Mouse (Mus musculus) stomach, embryonic 14.5 days (tissue): ENCODE results near the gene Zfhx3. TPM values are rescaled to one million over a fixed set of nuclear protein-coding genes. Genes with fewer than 3 reads are reported as not detected.

Experiments used
- ATAC-seq: fragments of 200-750 bp; cut with Nextera tagmentation; 2 replicates; pipeline ENCODE4 v1.8.0; 2017; ENCODE audit warnings: low read depth, moderate TSS enrichment; ENCODE audit not compliant: insufficient number of reproducible peaks, insufficient read depth, low FRiP score
- H3K27ac ChIP-seq: fragments of 300-500 bp; sonication (generic); 2 replicates; pipeline ENCODE4 v1.5.1; 2014; ENCODE audit warnings: mild to moderate bottlenecking, low read length, moderate library complexity, mixed read lengths
- H3K27me3 ChIP-seq: fragments of 300-500 bp; sonication (generic); 2 replicates; pipeline ENCODE4 v1.6.1; 2014; ENCODE audit warnings: low read length, control low read depth, mixed read lengths; ENCODE audit not compliant: control insufficient read depth, insufficient read depth
- H3K36me3 ChIP-seq: fragments of 300-500 bp; sonication (generic); 2 replicates; pipeline ENCODE4 v1.6.1; 2014; ENCODE audit warnings: mild to moderate bottlenecking, control low read depth, low read length, moderate library complexity, mixed read lengths; ENCODE audit not compliant: control insufficient read depth, insufficient read depth
- H3K4me1 ChIP-seq: fragments of 300-500 bp; sonication (generic); 2 replicates; pipeline ENCODE4 v1.6.1; 2014; ENCODE audit warnings: low read length, control low read depth, mixed read lengths; ENCODE audit not compliant: control insufficient read depth, insufficient read depth
- H3K4me2 ChIP-seq: fragments of 300-500 bp; sonication (generic); replicated peaks from 2 replicates; pipeline ENCODE4 v1.6.1; 2014; ENCODE audit warnings: low read depth, low read length, control low read depth
- H3K4me3 ChIP-seq: fragments of 300-500 bp; sonication (generic); 2 replicates; pipeline ENCODE4 v1.5.1; 2014; ENCODE audit warnings: low read depth, low read length, control low read depth
- H3K9ac ChIP-seq: fragments of 300-500 bp; sonication (generic); replicated peaks from 2 replicates; pipeline ENCODE4 v1.6.1; 2014; ENCODE audit warnings: low read depth, mild to moderate bottlenecking, control low read depth, low read length, moderate library complexity, mixed read lengths
- H3K9me3 ChIP-seq: fragments of 300-500 bp; sonication (generic); 2 replicates; pipeline ENCODE4 v1.6.1; 2016; ENCODE audit warnings: low read depth, low read length, control low read depth; ENCODE audit not compliant: control insufficient read depth
- WGBS: fragments of 180-500 bp; shearing (Covaris S2); extraction: QIAGEN DNeasy Blood & Tissue Kit; methylation state at CpG from one replicate; pipeline ENCODE4 v1.1.7; 2014; 5-methylcytosine and 5-hydroxymethylcytosine counted together
- polyA plus RNA-seq: library from polyadenylated mRNA; unstranded; fragments of >200 nt; fragmentation: Nextera tagmentation; extraction: Ambion mirVana; gene quantifications from 2 replicates; pipeline ENCODE4 v1.2.1, GENCODE M21; 2014

Zfhx3 gene
- polyA plus RNA-seq, 1 experiment from 2014 or later: 25.4 TPM

DNA sequence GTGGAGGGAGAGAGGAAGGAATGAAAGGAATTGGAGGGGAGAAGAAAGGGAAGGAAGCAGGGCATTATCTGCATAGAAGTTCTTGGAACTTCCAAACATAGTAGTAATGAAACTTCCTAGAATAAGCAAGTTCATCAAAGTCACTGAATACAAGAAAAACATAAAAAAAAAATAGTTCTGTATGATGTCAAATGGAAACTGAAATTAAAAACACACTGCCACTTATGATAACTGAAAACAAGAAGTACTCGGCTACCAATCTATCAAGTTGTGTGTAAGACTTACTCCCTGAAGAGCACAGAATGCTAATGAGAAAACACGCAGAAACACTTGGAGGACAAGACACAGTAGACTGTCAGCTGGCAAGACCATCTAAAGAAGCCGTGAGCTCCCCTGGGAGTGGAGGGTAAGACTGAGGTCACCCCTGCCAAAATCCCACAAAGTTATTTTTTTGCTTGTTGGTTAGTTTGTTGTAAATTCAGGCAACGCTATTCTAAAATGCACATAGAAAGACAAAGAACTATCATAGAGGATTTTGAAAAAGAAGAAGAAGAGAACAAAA is 375.2 kb downstream of the Zfhx3 start:
- H3K36me3 ChIP-seq: no peaks in the 10 kb centered on the region
- H3K27me3 ChIP-seq: no peaks in the 10 kb centered on the region
- H3K4me1 ChIP-seq: no peaks in the 10 kb centered on the region
- H3K9ac ChIP-seq: no peak overlapping the region
- WGBS: 83% methylated on average over 4 of the region's 4 CpGs
- H3K4me3 ChIP-seq: no peak overlapping the region
- H3K4me2 ChIP-seq: no peak overlapping the region
- ATAC-seq: no peak
- no peak overlapping the region for H3K27ac ChIP-seq
- H3K9me3 ChIP-seq: no peaks in the 10 kb centered on the region

DNA sequence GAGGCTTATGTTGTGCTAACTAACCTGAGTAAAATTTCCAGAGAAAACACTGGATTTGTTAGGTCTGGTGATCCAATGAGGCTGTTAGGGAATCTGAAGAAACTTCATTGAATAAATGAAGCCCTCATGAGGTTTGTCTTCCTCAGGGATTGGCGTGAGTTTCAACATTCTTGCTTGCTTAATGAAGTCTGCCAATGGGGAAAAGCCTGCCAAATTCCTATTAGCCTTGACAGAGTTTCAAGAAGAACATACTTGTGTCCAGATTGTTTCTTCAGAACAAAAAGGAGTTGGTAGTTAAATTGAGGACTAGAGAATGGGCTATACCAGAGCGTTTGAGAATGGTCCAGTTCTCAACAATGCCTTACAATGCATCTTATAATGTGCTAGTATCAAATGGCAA is 385.3 kb downstream of the Zfhx3 start:
- Histone ChIP-seq H3K27me3 (no peaks in the 10 kb centered on the region), H3K4me1 (no peaks in the 10 kb centered on the region), H3K4me2 (no peak overlapping the region), H3K4me3 (no peak overlapping the region), H3K9ac (no peak overlapping the region), H3K9me3 (no peaks in the 10 kb centered on the region), H3K27ac (no peak overlapping the region), H3K36me3 (no peaks in the 10 kb centered on the region)
- 80% methylated on average over 2 of the region's 2 CpGs for WGBS
- ATAC-seq: no peak

DNA sequence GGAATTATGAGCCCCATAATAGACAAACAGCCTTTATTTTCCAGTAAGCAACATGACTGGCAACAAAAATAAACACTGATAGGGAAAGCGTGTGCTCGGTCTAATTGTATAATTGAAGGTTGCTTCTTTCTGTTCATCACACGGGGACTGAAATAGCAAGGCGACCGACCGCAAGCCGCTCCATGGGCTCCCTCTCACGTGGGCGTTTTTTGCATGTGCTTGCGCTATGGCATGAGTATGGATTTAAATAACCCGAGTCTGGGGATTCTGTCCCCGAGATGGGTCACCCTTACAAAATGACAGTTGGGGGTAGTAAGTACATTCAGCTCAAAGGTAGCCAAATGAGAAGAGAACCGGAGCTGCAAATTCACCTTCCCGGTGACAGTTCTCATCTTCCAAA is 405.9 kb downstream of the Zfhx3 start:
- Histone ChIP-seq H3K36me3 (no peaks in the 10 kb centered on the region), H3K9ac (no peak overlapping the region), H3K9me3 (no peaks in the 10 kb centered on the region), H3K4me3 (no peak overlapping the region), H3K4me2 (no peak overlapping the region), H3K27ac (no peak overlapping the region), H3K27me3 (no peaks in the 10 kb centered on the region), H3K4me1 (no peaks in the 10 kb centered on the region)
- no peak for ATAC-seq
- 72% methylated on average over 14 of the region's 14 CpGs for WGBS

GRCm38 (mm10) chr8:108348776-108349175 is 406.3 kb downstream of the Zfhx3 start:
- H3K27ac ChIP-seq: no peak overlapping the region
- H3K9me3 ChIP-seq: no peaks in the 10 kb centered on the region
- no peak for ATAC-seq
- no peak overlapping the region for H3K4me2 ChIP-seq
- H3K4me1 ChIP-seq: no peaks in the 10 kb centered on the region
- H3K4me3 ChIP-seq: no peak overlapping the region
- WGBS: 46% methylated on average over 4 of the region's 4 CpGs
- no peak overlapping the region for H3K9ac ChIP-seq
- no peaks in the 10 kb centered on the region for H3K27me3 ChIP-seq
- no peaks in the 10 kb centered on the region for H3K36me3 ChIP-seq

- no peak overlapping the region for H3K9ac ChIP-seq
- WGBS: 33% methylated on average over 10 of the region's 10 CpGs
- H3K27ac ChIP-seq: no peak overlapping the region
- no peak for ATAC-seq
- no peaks in the 10 kb centered on the region for H3K27me3 ChIP-seq
- no peak overlapping the region for H3K4me2 ChIP-seq
- no peak overlapping the region for H3K4me3 ChIP-seq
- H3K4me1 ChIP-seq: 0 out of 2 replicates have a peak, but pooled peaks cover 8% of the 10 kb centered on the region
- no peaks in the 10 kb centered on the region for H3K9me3 ChIP-seq
- no peaks in the 10 kb centered on the region for H3K36me3 ChIP-seq
Measured at GRCm38 (mm10) chr8:108355119-108355777, 412.8 kb downstream of the Zfhx3 start.

DNA sequence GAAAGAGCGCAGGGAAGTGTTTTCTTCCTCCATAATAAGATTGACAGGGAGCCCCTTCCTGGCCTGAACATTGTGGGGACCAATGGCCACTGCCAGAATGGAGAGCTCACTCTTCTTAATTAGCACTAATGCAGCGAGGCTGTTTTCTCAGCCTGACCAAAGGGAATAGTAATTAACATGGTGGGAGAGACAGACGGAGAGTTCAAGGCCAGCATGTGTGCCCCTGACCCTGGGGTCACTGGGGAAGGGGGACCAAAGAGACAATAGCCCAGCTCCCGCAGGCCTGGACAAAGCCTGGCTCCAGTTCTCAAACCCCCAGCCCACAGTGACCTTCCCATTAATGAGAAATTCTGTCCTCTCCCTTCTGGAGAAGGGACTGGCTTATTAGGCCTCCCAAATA is 419.0 kb downstream of the Zfhx3 start:
- Histone ChIP-seq H3K4me3 (no peak overlapping the region), H3K9me3 (no peaks in the 10 kb centered on the region), H3K4me2 (no peak overlapping the region), H3K4me1 (no peaks in the 10 kb centered on the region), H3K36me3 (no peaks in the 10 kb centered on the region), H3K9ac (no peak overlapping the region), H3K27ac (no peak overlapping the region), H3K27me3 (no peaks in the 10 kb centered on the region)
- WGBS: 64% methylated on average over 4 of the region's 4 CpGs
- ATAC-seq: no peak

- Histone ChIP-seq H3K4me1 (no peaks in the 10 kb centered on the region), H3K27ac (no peak overlapping the region), H3K4me3 (no peak overlapping the region), H3K4me2 (no peak overlapping the region), H3K36me3 (no peaks in the 10 kb centered on the region), H3K9me3 (no peaks in the 10 kb centered on the region), H3K9ac (no peak overlapping the region), H3K27me3 (no peaks in the 10 kb centered on the region)
- WGBS: 62% methylated on average over 9 of the region's 9 CpGs
- ATAC-seq: no peak
Measured at GRCm38 (mm10) chr8:108362421-108362820, 420.0 kb downstream of the Zfhx3 start.

- H3K36me3 ChIP-seq: no peaks in the 10 kb centered on the region
- no peaks in the 10 kb centered on the region for H3K4me1 ChIP-seq
- H3K27me3 ChIP-seq: no peaks in the 10 kb centered on the region
- no peak overlapping the region for H3K4me3 ChIP-seq
- no peak overlapping the region for H3K4me2 ChIP-seq
- no peak for ATAC-seq
- no peak overlapping the region for H3K27ac ChIP-seq
- no peaks in the 10 kb centered on the region for H3K9me3 ChIP-seq
- 14% methylated on average over 5 of the region's 5 CpGs for WGBS
- H3K9ac ChIP-seq: no peak overlapping the region
Measured at GRCm38 (mm10) chr8:108363435-108363834, 421.0 kb downstream of the Zfhx3 start.

- no peaks in the 10 kb centered on the region for H3K9me3 ChIP-seq
- H3K4me3 ChIP-seq: no peak overlapping the region
- no peaks in the 10 kb centered on the region for H3K36me3 ChIP-seq
- H3K4me2 ChIP-seq: no peak overlapping the region
- no peaks in the 10 kb centered on the region for H3K4me1 ChIP-seq
- H3K27ac ChIP-seq: no peak overlapping the region
- H3K9ac ChIP-seq: no peak overlapping the region
- ATAC-seq: no peak
- H3K27me3 ChIP-seq: no peaks in the 10 kb centered on the region
- WGBS: 60% methylated on average over 8 of the region's 8 CpGs
Measured at GRCm38 (mm10) chr8:108363856-108364255, 421.4 kb downstream of the Zfhx3 start.
